Mouse (Mus musculus): Measurements from ENCODE around the gene Lnx1. TPM values are rescaled to one million over a fixed set of nuclear protein-coding genes. Genes with fewer than 3 reads are reported as not detected.
A peak's percentile ranks its signal among the peaks of the same experiment; 100 is the strongest.

Lnx1 gene
- polyA plus RNA-seq, 1 experiment from 2014 or later = 2.0 TPM

DNA sequence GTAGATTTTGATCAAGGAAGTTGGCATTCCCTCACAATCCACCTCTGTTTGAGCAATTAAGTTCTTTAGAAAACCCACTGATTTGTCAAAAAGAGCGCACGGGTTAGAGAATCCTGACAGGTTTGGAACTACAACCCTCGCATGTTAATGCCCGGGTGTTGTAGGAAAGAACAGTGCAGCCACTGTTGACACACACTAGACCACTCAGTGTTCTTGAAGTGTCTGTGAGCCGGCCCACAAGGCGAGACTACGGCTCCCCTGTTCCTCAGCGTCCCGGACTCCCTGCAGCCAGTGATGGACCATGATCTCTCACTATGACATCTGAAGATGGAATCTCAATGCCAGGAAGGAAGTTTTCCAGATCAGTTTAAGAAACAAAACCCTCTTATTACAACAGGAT, 17.9 kb upstream of the Lnx1 start:
- H3K27me3 ChIP-seq (ENCODE audit: low read depth, poor library complexity, severe bottlenecking) = no peaks in the 10 kb centered on the region
- H3K27ac ChIP-seq = no peak overlapping the region
- 88% methylated on average over 9 of the region's 9 CpGs for WGBS
- H3K36me3 ChIP-seq = no peaks in the 10 kb centered on the region
- H3K4me3 ChIP-seq = no peak overlapping the region
- no peaks in the 10 kb centered on the region for H3K9me3 ChIP-seq (replicated peaks)
- H3K4me1 ChIP-seq = peaks cover 3% of the 10 kb centered on the region
- DNase-seq (ENCODE audit: low spot score) = no peak

DNA sequence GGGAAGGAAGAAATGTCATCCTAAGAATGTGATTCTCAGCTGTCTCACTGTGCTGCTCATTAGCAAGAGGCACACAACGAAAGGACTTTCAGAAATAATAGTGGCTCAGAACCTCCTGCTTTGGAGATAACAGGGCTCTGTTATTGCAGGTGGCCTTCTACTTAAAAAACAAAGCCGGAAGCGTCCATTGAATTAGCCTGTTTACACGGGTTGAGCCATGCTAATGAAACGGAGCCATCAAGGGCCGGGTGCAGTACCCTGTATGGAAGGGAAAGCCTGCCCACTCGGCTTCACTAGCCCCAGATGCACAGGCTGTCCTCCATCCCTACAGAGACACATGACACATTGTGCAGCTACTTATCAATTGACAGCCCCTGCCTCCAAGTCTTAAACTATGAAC, 13.5 kb upstream of the Lnx1 start:
- H3K4me1 ChIP-seq = no peaks in the 10 kb centered on the region
- H3K9me3 ChIP-seq (replicated peaks) = no peaks in the 10 kb centered on the region
- no peaks in the 10 kb centered on the region for H3K36me3 ChIP-seq
- H3K4me3 ChIP-seq = no peak overlapping the region
- no peak for DNase-seq (ENCODE audit: low spot score)
- no peaks in the 10 kb centered on the region for H3K27me3 ChIP-seq (ENCODE audit: low read depth, poor library complexity, severe bottlenecking)
- 28% methylated on average over 7 of the region's 7 CpGs for WGBS
- no peak overlapping the region for H3K27ac ChIP-seq

DNA sequence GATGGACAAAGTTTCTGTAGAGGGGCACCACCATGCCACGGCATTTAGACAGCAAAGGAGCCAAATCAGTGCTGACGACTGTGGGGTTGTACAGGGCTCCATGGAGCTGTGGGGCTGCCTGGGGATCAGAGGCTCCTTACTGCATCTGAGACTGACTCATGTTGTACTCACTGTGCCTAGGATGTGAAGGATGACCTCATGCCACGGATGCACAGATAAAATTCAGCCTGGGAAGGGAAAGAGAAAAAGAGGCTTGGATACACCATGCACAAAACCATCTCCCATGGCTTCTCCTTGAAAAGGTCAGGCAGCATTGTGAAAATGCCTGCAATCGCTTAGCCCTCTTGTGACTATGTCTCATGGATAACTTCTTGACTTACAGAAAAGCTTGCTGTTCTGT, 10.1 kb upstream of the Lnx1 start:
- Histone ChIP-seq H3K9me3 (replicated peaks) (no peaks in the 10 kb centered on the region), H3K4me3 (no peak overlapping the region), H3K4me1 (no peaks in the 10 kb centered on the region; the same call in 1 of the 2 replicates), H3K27ac (no peak overlapping the region), H3K27me3 (ENCODE audit: low read depth, poor library complexity, severe bottlenecking) (no peaks in the 10 kb centered on the region), H3K36me3 (no peaks in the 10 kb centered on the region)
- WGBS = 81% methylated on average over 4 of the region's 4 CpGs
- DNase-seq (ENCODE audit: low spot score) = no peak

DNA sequence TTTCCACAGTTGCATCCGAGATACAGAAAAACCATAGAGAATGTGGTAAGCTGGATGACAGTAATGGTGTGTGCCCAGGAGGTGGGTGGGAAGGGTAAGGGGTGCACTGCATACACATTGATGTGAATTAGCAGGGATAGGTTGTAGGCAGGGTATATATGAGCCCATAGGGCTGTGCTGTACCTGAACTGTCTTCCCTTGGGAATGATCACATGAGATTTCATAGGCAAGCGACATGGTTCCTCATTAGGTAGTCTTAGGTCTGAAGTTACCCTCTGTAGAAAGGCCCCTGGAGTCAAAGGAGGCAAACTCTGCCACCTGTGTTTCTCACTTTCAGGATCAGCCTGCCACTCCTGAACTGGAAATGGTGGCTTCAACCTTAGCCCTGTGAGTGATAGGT, 9.3 kb upstream of the Lnx1 start:
- Histone ChIP-seq H3K27ac (no peak overlapping the region), H3K36me3 (no peaks in the 10 kb centered on the region), H3K4me3 (no peak overlapping the region), H3K9me3 (replicated peaks) (no peaks in the 10 kb centered on the region), H3K4me1 (peaks cover 5% of the 10 kb centered on the region; the same call in 1 of the 2 replicates), H3K27me3 (ENCODE audit: low read depth, poor library complexity, severe bottlenecking) (no peaks in the 10 kb centered on the region)
- no peak for DNase-seq (ENCODE audit: low spot score)
- WGBS = 93% methylated on average over 2 of the region's 2 CpGs

DNA sequence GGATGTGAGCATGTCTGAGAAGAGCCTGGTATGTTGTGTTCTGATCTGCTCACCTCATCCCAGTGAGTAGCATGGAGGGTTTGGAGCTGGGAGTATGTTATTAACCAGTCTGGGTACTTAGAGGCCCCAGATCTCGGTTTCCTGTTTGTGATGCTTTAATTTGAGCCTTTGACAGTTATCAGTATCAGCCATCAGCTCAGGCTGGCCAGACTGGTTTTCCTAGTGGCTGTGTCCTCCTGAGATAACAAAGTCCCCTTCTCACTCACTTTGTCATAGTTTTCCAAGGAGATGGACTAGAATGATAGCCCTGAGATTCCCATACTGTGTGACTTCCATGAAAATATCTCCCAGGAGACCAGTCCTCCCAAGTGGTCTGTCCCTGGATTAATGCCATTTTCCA, 8.3 kb upstream of the Lnx1 start:
- H3K4me3 ChIP-seq = no peak overlapping the region
- no peak for DNase-seq (ENCODE audit: low spot score)
- H3K9me3 ChIP-seq (replicated peaks) = no peaks in the 10 kb centered on the region
- no peak overlapping the region for H3K27ac ChIP-seq
- no peaks in the 10 kb centered on the region for H3K27me3 ChIP-seq (ENCODE audit: low read depth, poor library complexity, severe bottlenecking)
- WGBS = 69% methylated on average over 1 of the region's 1 CpGs
- H3K4me1 ChIP-seq = peaks cover 15% of the 10 kb centered on the region
- H3K36me3 ChIP-seq = no peaks in the 10 kb centered on the region

DNA sequence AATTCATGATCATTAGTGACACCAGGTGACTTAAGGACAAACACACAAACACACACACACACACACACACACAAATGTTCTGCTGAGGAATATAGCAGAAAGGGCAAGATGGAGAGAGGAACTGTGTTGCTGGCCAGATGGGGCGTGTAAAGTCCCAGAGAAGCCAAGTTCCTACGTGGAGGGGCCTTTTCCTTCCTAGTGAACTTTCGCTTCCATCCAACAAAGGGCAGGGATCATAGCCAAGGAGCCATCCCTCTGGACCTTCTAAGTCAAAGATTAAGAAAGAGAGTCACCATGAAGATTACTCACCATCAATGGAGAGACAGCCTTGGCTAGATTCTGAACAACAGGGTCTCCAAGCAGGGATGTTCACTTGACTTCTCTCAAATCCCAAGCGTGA, 7.5 kb upstream of the Lnx1 start:
- WGBS = 92% methylated on average over 4 of the region's 4 CpGs
- DNase-seq (ENCODE audit: low spot score) = no peak
- H3K36me3 ChIP-seq = no peaks in the 10 kb centered on the region
- H3K4me3 ChIP-seq = no peak overlapping the region
- H3K9me3 ChIP-seq (replicated peaks) = no peaks in the 10 kb centered on the region
- no peaks in the 10 kb centered on the region for H3K27me3 ChIP-seq (ENCODE audit: low read depth, poor library complexity, severe bottlenecking)
- H3K27ac ChIP-seq = no peak overlapping the region
- H3K4me1 ChIP-seq = peaks cover 19% of the 10 kb centered on the region

DNA sequence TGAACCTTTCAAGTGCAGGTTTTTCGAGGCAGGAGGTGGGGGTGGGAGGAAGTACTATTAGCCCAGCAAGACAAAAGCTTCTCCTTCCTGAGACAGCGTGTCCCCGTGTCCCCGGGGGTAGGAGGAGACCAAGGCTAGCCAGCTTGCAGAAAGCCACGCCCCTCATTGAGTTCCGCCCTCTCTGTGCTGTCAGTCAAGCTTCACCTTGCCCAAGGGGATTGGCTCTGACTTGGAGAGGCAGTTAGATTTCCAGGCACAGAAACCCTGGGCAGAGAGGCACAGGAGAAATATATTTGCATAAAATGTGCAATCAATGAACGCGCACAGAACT, 1.7 kb upstream of the Lnx1 start:
- Histone ChIP-seq H3K27ac (peak overlapping the region; percentile 85), H3K9me3 (replicated peaks) (no peaks in the 10 kb centered on the region)
- 2% methylated on average over 8 of the region's 8 CpGs for WGBS

DNA sequence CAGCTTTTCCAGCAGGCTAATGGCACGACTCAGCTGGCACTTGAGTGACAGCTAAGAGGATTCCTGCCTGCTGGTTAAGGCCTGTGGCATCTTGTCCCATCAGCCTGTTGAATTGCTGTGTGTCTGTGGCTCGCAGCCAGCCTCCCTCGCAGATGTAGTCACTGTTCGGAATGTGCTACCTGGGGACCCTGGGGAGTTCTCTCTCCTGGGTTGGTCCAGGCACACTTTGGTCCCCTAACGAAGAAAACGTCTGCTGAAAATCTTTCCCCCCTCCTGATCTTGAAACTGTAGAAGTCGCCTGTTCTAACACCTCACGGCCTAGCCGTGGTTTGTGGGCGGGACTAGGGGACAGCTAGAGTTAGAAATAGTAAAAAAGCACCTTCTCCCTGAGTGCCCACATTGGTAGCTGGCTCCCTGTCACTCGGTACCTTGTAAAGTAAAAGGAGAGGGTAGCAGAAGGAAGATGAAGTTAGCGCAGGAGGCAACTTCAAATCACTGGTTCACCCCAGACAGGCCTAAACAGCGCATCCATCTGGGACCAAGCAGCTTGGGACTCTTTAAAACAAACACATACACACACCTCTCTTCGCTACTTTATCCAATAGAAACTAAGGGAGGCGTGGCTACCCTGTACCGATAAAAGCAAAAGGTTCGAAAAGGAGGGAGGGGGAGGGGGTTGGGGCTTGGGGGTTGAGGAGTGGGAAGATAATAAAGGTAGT, 1.2 kb upstream of the Lnx1 start:
- Histone ChIP-seq H3K4me3 (peak overlapping the region; percentile 57), H3K27ac (peak overlapping the region; percentile 85), H3K9me3 (replicated peaks) (no peaks in the 10 kb centered on the region), H3K27me3 (ENCODE audit: low read depth, poor library complexity, severe bottlenecking) (0 out of 2 replicates have a peak, but pooled peaks cover 6% of the 10 kb centered on the region), H3K4me1 (peaks cover 52% of the 10 kb centered on the region), H3K36me3 (no peaks in the 10 kb centered on the region)
- DNase-seq (ENCODE audit: low spot score) = peak; percentile 63
- WGBS = 12% methylated on average over 17 of the region's 17 CpGs

More for the DNA sequence above, 1.7 kb upstream of the Lnx1 start:
- peaks cover 52% of the 10 kb centered on the region for H3K4me1 ChIP-seq
- H3K36me3 ChIP-seq = no peaks in the 10 kb centered on the region
- H3K27me3 ChIP-seq (ENCODE audit: low read depth, poor library complexity, severe bottlenecking) = 0 out of 2 replicates have a peak, but pooled peaks cover 6% of the 10 kb centered on the region
- H3K4me3 ChIP-seq = peak overlapping the region; percentile 57
- DNase-seq (ENCODE audit: low spot score) = peak; percentile 87

DNA sequence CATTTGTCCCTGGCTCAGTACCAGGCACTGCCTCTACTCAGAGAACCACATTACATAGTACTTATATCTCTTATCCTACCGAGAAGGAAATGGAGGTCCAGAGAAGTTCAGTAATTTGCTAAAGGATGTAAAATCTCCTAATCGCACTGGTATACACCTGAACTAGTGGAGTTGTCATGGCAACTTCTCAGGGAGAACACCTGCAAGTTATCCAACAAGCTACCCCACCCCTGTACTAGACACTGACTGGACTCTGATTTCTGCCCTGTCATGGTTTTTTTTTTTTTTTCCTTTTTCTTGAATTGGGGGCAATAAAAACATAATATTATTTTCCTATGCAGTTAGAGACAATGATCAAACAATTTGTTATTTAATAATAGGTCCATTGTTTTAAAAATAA, 1.8 kb downstream of the Lnx1 start:
- H3K9me3 ChIP-seq (replicated peaks) = no peaks in the 10 kb centered on the region
- WGBS = 93% methylated on average over 2 of the region's 2 CpGs
- no peak overlapping the region for H3K4me3 ChIP-seq
- H3K4me1 ChIP-seq = peaks cover 37% of the 10 kb centered on the region
- 0 out of 2 replicates have a peak, but pooled peaks cover 6% of the 10 kb centered on the region for H3K27me3 ChIP-seq (ENCODE audit: low read depth, poor library complexity, severe bottlenecking)
- DNase-seq (ENCODE audit: low spot score) = no peak
- no peaks in the 10 kb centered on the region for H3K36me3 ChIP-seq
- H3K27ac ChIP-seq = no peak overlapping the region

DNA sequence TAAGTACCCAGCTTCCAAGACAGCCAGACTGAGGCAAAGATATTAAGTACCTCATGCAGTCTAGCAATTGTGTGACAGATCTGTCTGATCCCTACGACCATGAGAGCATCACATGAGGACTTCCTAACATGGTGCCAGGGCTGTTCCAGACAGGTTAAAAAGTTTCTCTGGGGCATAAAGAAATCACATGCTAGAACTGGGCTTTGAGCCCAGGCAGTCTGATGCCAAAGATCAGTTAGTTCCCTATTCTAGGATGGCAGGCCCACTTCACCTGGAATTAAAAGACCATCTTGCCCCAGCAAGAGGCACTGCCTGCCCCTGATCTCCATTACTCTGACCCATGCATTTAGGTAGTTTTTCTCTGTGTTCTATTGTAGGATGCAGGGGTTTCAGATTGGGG, 3.0 kb downstream of the Lnx1 start:
- H3K9me3 ChIP-seq (replicated peaks) = no peaks in the 10 kb centered on the region
- H3K4me3 ChIP-seq = no peak overlapping the region
- H3K4me1 ChIP-seq = peaks cover 37% of the 10 kb centered on the region
- DNase-seq (ENCODE audit: low spot score) = no peak
- WGBS = 93% methylated on average over 1 of the region's 1 CpGs
- 0 out of 2 replicates have a peak, but pooled peaks cover 6% of the 10 kb centered on the region for H3K27me3 ChIP-seq (ENCODE audit: low read depth, poor library complexity, severe bottlenecking)
- H3K27ac ChIP-seq = no peak overlapping the region
- no peaks in the 10 kb centered on the region for H3K36me3 ChIP-seq

DNA sequence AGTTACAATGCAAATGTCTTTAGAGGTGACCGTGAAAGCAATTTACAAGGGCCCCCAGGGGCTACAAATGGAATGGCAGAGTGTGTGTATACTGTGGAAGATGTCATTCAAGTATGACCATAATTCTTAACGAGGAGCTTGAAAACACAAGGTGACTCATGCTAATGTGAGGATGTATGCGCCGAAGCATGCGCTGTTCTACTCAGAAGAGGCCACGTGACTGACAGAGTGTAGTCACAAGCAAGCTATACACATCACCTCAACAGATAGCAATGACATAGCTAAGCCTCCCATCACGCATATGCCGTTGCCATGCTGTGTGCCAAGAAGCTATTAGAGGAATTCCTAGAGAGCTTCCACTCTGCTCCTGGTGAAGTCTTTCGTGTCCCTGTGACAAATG, 5.2 kb downstream of the Lnx1 start:
- H3K27ac ChIP-seq = no peak overlapping the region
- DNase-seq (ENCODE audit: low spot score) = no peak
- H3K27me3 ChIP-seq (ENCODE audit: low read depth, poor library complexity, severe bottlenecking) = no peaks in the 10 kb centered on the region
- peaks cover 32% of the 10 kb centered on the region for H3K4me1 ChIP-seq
- no peak overlapping the region for H3K4me3 ChIP-seq
- 90% methylated on average over 9 of the region's 9 CpGs for WGBS
- no peaks in the 10 kb centered on the region for H3K9me3 ChIP-seq (replicated peaks)
- no peaks in the 10 kb centered on the region for H3K36me3 ChIP-seq

DNA sequence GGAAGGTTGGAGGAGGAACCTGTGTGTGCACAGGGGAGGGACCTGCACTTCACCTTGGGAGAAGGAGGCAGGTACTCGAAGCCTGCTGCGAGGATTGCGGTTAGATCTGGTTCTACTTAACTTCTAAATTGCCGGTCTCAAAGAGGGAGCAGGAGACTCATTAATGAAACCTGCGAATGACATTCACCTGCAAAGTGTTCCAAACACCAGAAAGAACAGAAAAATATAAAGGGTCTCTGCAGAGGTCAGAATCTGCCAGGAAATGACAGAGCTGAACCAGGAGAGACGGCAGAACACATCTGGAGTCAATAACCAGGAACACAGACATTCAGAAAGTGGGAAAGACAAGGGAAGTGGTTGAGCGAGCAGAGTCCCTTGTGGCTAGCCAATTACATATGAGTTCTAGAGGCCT, 8.3 kb downstream of the Lnx1 start:
- H3K4me3 ChIP-seq = no peak overlapping the region
- no peaks in the 10 kb centered on the region for H3K36me3 ChIP-seq
- 18% methylated on average over 7 of the region's 7 CpGs for WGBS
- no peaks in the 10 kb centered on the region for H3K27me3 ChIP-seq (ENCODE audit: low read depth, poor library complexity, severe bottlenecking)
- peaks cover 41% of the 10 kb centered on the region for H3K4me1 ChIP-seq
- DNase-seq (ENCODE audit: low spot score) = peak; percentile 65
- peak overlapping the region; percentile 61 for H3K27ac ChIP-seq
- no peaks in the 10 kb centered on the region for H3K9me3 ChIP-seq (replicated peaks)

DNA sequence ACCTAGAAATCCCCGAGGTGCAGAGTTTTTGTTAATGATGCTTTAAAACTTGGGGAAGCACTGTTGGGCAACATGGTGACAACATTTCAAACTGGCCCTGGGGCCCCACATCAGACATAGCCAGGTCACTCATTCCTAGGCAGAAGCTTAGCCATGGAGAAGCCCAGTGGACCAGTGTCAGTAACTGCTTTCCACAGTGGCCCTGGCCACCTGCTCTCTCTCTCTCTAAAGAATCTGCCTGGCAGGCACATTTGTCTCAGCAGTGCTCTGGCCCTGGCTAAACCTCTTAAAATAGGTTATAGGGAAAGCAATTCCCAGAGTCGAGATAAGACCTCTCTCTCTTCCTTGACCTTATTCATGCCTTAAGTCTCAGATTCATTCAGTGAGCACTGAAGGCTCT, 8.9 kb downstream of the Lnx1 start:
- H3K4me3 ChIP-seq = no peak overlapping the region
- H3K27ac ChIP-seq = peak overlapping the region; percentile 26
- DNase-seq (ENCODE audit: low spot score) = no peak
- peaks cover 41% of the 10 kb centered on the region for H3K4me1 ChIP-seq
- H3K27me3 ChIP-seq (ENCODE audit: low read depth, poor library complexity, severe bottlenecking) = no peaks in the 10 kb centered on the region
- H3K36me3 ChIP-seq = no peaks in the 10 kb centered on the region
- no peaks in the 10 kb centered on the region for H3K9me3 ChIP-seq (replicated peaks)
- 54% methylated on average over 2 of the region's 2 CpGs for WGBS

Measured in limb, embryonic 10.5 days (tissue).